Mouse (Mus musculus) stomach, embryonic 16.5 days (tissue): ENCODE data around the gene Crk. TPM values are rescaled to one million over a fixed set of nuclear protein-coding genes. Genes with fewer than 3 reads are reported as not detected.

Source experiments
- ATAC-seq: fragments of 200-750 bp; cut with Nextera tagmentation; 2 replicates; pipeline ENCODE4 v1.8.0; 2017; ENCODE audit warnings: moderate number of reproducible peaks, moderate TSS enrichment; ENCODE audit not compliant: insufficient read depth, low FRiP score
- H3K27ac ChIP-seq: fragments of 300-500 bp; sonication (generic); 2 replicates; pipeline ENCODE4 v1.5.1; 2014; ENCODE audit warnings: low read length
- H3K27me3 ChIP-seq: fragments of 300-500 bp; sonication (generic); 2 replicates; pipeline ENCODE4 v1.6.1; 2014; ENCODE audit warnings: low read length, control low read depth, mixed read lengths; ENCODE audit not compliant: control insufficient read depth, insufficient read depth
- H3K36me3 ChIP-seq: fragments of 300-500 bp; sonication (generic); 2 replicates; pipeline ENCODE4 v1.6.1; 2014; ENCODE audit warnings: low read length; ENCODE audit not compliant: control insufficient read depth, insufficient read depth
- H3K4me1 ChIP-seq: fragments of 300-500 bp; sonication (generic); 2 replicates; pipeline ENCODE4 v1.6.1; 2014; ENCODE audit warnings: low read length, control low read depth, mixed read lengths; ENCODE audit not compliant: control insufficient read depth, insufficient read depth
- H3K4me2 ChIP-seq: fragments of 300-500 bp; sonication (generic); 2 replicates; pipeline ENCODE4 v1.6.1; 2014; ENCODE audit warnings: low read depth, low read length, mixed read lengths
- H3K4me3 ChIP-seq: fragments of 300-500 bp; sonication (generic); replicated peaks from 2 replicates; pipeline ENCODE4 v1.5.1; 2014; ENCODE audit warnings: mild to moderate bottlenecking, low read length
- H3K9ac ChIP-seq: fragments of 300-500 bp; sonication (generic); 2 replicates; pipeline ENCODE4 v1.6.1; 2014; ENCODE audit warnings: low read length
- H3K9me3 ChIP-seq: fragments of 300-500 bp; sonication (generic); replicated peaks from 2 replicates; pipeline ENCODE4 v1.6.1; 2016; ENCODE audit warnings: low read length, control low read depth; ENCODE audit not compliant: control insufficient read depth
- WGBS: fragments of 180-500 bp; shearing (Covaris S2); extraction: QIAGEN DNeasy Blood & Tissue Kit; methylation state at CpG from one replicate; pipeline ENCODE4 v1.1.7; 2014; 5-methylcytosine and 5-hydroxymethylcytosine counted together
- polyA plus RNA-seq: library from polyadenylated mRNA; unstranded; fragments of >200 nt; fragmentation: Nextera tagmentation; extraction: Ambion mirVana; gene quantifications from 2 replicates; pipeline ENCODE4 v1.2.1, GENCODE M21; 2015

The Crk gene
- polyA plus RNA-seq, 1 experiment from 2014 or later, result 107 TPM

DNA sequence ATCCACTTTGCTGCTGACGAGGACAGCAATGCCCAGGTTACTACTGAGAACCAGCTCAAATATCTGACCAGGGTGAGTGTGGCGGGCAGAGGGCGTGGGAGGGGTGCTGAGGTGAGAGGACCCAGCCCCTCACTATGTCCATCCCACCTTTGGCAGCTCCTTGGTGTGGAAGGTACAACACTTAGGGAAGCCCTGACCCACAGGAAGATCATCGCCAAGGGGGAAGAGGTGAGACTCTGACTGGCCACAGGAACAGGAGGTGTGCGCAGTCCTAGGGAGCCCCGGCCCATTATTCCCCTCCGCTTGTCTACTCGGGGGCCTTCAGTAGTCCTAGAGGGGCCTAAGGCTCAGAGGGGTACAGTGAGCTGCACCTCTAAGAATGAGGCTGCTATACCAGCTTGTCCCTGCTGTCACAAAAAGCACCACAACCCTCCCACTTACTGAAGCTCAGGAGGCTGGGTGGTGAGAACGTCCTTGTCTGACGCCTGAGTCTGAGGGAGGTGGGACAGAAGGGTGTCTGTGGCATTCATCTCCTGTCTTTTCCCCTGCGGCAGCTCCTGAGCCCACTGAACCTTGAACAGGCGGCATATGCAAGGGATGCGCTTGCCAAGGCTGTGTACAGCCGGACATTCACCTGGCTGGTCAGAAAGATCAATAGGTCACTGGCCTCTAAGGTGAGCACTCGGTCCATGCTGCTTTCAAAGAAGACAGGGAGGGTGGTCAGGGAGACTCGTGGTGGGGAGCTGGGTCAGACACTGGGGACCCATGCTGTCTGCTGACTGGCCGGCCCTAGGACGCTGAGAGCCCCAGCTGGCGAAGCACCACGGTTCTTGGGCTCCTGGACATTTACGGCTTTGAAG, 17.9 kb upstream of the Crk start:
- H3K4me3 ChIP-seq, result no peak overlapping the region
- ATAC-seq, result no peak
- no peak overlapping the region for H3K9ac ChIP-seq
- no peaks in the 10 kb centered on the region for H3K9me3 ChIP-seq
- 86% methylated on average over 21 of the region's 21 CpGs for WGBS
- H3K36me3 ChIP-seq, result peaks cover 30% of the 10 kb centered on the region
- H3K4me2 ChIP-seq, result no peak overlapping the region
- H3K4me1 ChIP-seq, result peaks cover 9% of the 10 kb centered on the region
- H3K27me3 ChIP-seq, result no peaks in the 10 kb centered on the region
- no peak overlapping the region for H3K27ac ChIP-seq

DNA sequence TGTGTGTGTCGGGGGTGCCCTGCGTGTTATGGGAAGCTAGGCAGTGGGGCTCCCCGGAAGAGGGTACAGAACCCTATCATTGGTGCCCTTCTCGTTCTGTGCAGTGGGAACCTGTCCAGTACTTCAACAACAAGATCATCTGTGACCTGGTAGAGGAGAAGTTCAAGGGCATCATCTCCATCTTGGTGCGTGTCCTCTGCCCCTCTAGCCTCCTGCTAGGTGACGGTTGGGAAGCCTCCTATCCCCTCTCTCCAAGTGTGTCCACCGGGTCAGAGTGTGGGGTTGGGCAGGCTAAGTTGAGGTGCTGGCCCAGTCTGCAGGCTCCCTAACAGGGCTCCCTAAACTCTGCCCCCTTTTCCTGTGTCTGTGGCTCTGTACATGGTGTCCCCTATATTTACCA, 16.9 kb upstream of the Crk start:
- Histone ChIP-seq H3K4me2 (no peak overlapping the region), H3K27me3 (no peaks in the 10 kb centered on the region), H3K9me3 (no peaks in the 10 kb centered on the region), H3K4me1 (peaks cover 1% of the 10 kb centered on the region), H3K27ac (no peak overlapping the region), H3K36me3 (peaks cover 36% of the 10 kb centered on the region), H3K4me3 (no peak overlapping the region), H3K9ac (no peak overlapping the region)
- ATAC-seq, result no peak
- WGBS, result 95% methylated on average over 7 of the region's 7 CpGs

DNA sequence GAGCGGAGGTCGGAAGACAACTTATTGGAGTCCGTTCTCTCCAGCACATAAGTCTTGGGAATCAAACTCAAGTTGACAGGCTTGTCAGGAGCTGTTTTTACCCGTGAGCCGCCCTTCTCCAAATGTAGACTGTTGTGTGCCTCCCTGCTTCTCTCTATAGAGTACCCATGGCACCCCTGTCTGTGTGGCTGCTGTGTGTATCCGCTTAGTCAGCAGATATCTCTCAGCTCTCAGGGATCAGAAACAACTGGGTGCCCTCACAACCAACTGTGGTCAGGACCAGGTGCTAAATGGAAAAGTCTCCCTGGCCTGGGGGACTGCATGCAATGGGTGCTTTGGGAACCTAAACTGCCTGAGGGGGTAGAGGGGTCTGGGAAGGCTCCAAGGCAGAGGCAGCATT, 12.8 kb upstream of the Crk start:
- no peaks in the 10 kb centered on the region for H3K9me3 ChIP-seq
- H3K4me1 ChIP-seq, result no peaks in the 10 kb centered on the region
- H3K4me3 ChIP-seq, result no peak overlapping the region
- H3K4me2 ChIP-seq, result no peak overlapping the region
- no peaks in the 10 kb centered on the region for H3K27me3 ChIP-seq
- no peak overlapping the region for H3K27ac ChIP-seq
- H3K9ac ChIP-seq, result no peak overlapping the region
- ATAC-seq, result no peak
- peaks cover 27% of the 10 kb centered on the region for H3K36me3 ChIP-seq
- WGBS, result 95% methylated on average over 6 of the region's 6 CpGs

DNA sequence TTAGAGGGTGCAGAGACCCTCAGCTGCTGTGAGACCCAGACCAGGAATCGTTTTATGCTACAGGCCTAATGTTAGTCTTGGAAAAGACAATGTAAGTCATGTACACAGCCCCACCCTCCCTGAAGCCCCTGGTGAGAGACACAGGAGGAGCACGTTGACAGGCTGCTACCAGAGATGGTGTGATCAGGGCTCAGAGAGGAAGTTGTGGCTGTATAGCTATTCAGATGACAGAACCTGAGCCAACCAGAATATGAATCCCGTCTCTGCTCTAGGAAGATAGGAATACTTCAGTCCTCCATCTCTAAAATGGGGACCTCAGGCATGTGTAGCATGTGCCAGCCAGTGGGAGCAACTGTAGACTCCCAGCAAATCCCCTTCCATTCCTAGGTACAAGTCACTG, 10.4 kb upstream of the Crk start:
- no peak overlapping the region for H3K9ac ChIP-seq
- no peak for ATAC-seq
- no peaks in the 10 kb centered on the region for H3K9me3 ChIP-seq
- H3K27ac ChIP-seq, result no peak overlapping the region
- no peak overlapping the region for H3K4me3 ChIP-seq
- peaks cover 26% of the 10 kb centered on the region for H3K36me3 ChIP-seq
- no peak overlapping the region for H3K4me2 ChIP-seq
- no peaks in the 10 kb centered on the region for H3K27me3 ChIP-seq
- 86% methylated on average over 3 of the region's 3 CpGs for WGBS
- no peaks in the 10 kb centered on the region for H3K4me1 ChIP-seq

DNA sequence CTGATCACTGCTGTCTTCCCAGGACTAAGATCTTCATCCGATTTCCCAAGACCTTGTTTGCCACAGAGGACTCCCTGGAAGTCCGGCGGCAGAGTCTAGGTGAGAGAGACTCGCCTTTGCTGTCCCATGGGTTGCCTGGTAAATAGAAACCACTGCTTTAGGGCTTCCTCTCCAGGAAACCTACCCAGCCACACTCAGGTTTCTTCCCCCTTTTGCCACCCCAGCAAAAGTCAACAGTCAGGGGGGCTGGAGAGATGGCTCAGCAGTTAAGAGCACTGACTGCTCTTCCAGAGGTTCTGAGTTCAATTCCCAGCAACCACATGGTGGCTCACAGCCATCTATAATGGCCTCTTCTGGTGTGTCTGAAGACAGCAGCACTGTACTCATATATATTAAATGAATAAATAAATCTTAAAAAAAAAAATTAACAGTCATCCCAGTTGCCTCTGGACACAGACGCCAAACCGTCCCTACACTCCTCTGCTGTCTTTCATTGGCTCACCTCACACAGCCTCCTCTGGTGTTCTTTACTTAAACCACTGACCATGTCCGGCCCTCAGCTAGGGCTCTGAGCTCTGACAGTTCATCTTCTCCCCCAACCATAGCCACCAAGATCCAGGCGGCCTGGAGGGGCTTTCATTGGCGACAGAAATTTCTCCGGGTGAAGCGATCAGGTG, 9.7 kb upstream of the Crk start:
- no peak overlapping the region for H3K27ac ChIP-seq
- WGBS, result 87% methylated on average over 11 of the region's 11 CpGs

DNA sequence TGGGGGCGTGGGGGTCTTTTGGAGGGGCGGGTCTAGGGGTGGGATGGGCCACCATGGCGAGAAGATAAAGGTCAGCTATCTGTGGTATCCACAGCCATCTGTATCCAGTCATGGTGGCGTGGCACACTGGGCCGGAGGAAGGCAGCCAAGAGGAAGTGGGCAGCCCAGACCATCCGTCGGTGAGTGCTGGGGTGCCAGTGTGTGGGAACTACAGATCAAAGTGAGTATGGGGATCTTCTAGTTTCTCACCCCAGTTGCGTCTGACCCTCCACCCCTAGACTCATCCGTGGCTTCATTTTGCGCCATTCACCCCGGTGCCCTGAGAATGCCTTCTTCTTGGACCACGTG, 9.2 kb upstream of the Crk start:
- Histone ChIP-seq H3K4me2 (no peak overlapping the region), H3K9me3 (no peaks in the 10 kb centered on the region), H3K9ac (no peak overlapping the region), H3K36me3 (peaks cover 23% of the 10 kb centered on the region), H3K4me3 (no peak overlapping the region), H3K27me3 (no peaks in the 10 kb centered on the region), H3K4me1 (no peaks in the 10 kb centered on the region), H3K27ac (no peak overlapping the region)
- no peak for ATAC-seq
- WGBS, result 87% methylated on average over 12 of the region's 12 CpGs

More for the DNA sequence above, 9.7 kb upstream of the Crk start:
- H3K9ac ChIP-seq, result no peak overlapping the region
- ATAC-seq, result no peak
- no peak overlapping the region for H3K4me2 ChIP-seq
- peaks cover 25% of the 10 kb centered on the region for H3K36me3 ChIP-seq
- no peak overlapping the region for H3K4me3 ChIP-seq
- no peaks in the 10 kb centered on the region for H3K4me1 ChIP-seq
- H3K9me3 ChIP-seq, result no peaks in the 10 kb centered on the region
- H3K27me3 ChIP-seq, result no peaks in the 10 kb centered on the region

DNA sequence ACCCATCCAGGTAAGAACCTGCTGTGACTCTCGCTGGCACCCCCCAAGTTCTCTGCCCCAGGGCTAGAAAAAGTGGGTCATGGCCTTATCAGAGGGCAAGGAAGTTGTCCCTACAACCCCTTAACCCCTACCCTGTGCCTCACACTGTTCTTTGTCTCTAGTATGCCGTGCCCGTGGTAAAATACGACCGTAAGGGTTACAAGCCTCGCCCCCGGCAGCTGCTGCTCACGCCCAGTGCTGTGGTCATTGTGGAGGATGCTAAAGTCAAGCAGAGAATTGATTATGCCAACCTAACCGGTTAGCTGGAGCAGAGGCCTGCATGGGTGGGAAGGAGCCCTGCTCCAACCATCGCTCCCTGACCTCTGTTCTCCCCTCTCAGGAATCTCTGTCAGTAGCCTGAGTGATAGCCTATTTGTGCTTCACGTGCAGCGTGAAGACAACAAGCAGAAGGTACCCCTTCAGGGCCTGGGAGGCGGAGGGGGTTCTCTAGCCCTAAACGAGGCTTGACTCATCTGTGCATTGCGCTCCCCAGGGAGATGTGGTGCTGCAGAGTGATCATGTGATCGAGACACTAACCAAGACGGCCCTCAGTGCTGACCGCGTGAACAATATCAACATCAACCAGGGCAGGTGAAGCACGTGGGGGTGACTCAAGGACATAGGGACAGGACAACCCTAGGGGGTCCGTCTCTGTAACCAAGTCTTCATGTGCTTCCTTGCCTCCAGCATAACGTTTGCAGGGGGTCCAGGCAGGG, 7.5 kb upstream of the Crk start:
- H3K4me2 ChIP-seq, result no peak overlapping the region
- no peaks in the 10 kb centered on the region for H3K9me3 ChIP-seq
- no peak overlapping the region for H3K4me3 ChIP-seq
- H3K36me3 ChIP-seq, result peaks cover 8% of the 10 kb centered on the region; the same call in 1 of the 2 replicates
- no peak for ATAC-seq
- no peaks in the 10 kb centered on the region for H3K4me1 ChIP-seq
- no peak overlapping the region for H3K27ac ChIP-seq
- H3K9ac ChIP-seq, result no peak overlapping the region
- WGBS, result 81% methylated on average over 22 of the region's 22 CpGs
- no peaks in the 10 kb centered on the region for H3K27me3 ChIP-seq

DNA sequence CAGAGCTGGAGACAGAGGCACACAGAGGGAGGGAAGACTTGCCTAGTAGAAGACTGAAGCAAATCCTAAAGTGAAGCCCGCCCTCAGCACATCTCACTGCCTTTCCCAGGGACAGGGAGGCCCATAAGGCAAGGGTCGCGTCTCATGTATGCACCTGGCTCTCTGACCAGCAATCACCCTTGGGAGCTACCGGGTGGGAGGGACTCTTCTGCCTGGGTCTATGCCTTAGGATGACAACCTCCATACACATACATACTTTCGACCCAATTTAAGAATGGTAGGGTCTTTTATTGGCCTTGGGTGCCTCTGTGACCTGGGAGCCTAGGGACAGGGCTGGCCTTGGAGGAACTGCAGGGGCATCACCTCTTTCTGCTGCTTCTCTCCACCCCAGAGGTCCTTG, 5.6 kb upstream of the Crk start:
- Histone ChIP-seq H3K9me3 (no peaks in the 10 kb centered on the region), H3K4me2 (no peak overlapping the region), H3K4me3 (no peak overlapping the region), H3K36me3 (peaks cover 6% of the 10 kb centered on the region; the same call in 1 of the 2 replicates), H3K27me3 (no peaks in the 10 kb centered on the region), H3K4me1 (no peaks in the 10 kb centered on the region), H3K9ac (no peak overlapping the region), H3K27ac (no peak overlapping the region)
- no peak for ATAC-seq
- 91% methylated on average over 5 of the region's 5 CpGs for WGBS

DNA sequence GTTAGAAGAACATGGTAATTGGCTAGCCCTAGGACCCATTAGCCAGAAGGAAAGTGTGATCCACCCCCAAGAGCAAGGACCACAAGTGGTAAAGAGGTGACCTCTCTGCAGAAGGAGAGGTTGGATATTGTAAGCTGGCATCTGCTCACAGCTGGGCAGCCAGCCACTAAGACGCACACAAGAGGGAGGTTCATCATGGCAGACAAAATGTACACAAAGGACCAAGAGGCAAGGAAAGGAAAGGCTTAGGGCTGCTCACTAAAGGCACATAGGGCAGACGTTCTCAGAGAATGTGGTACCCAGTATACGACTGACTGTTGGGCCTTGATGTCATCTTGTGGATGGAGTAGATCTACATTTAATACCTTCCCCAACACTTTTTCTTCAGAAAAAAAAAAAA, 4.2 kb upstream of the Crk start:
- 68% methylated on average over 3 of the region's 3 CpGs for WGBS
- no peaks in the 10 kb centered on the region for H3K4me1 ChIP-seq
- no peak overlapping the region for H3K4me3 ChIP-seq
- no peak overlapping the region for H3K4me2 ChIP-seq
- no peak for ATAC-seq
- H3K9me3 ChIP-seq, result no peaks in the 10 kb centered on the region
- no peak overlapping the region for H3K9ac ChIP-seq
- H3K27me3 ChIP-seq, result no peaks in the 10 kb centered on the region
- no peak overlapping the region for H3K27ac ChIP-seq
- peaks cover 6% of the 10 kb centered on the region; the same call in 1 of the 2 replicates for H3K36me3 ChIP-seq
